Mouse (Mus musculus) hindbrain, embryonic 11.5 days (tissue): ENCODE data around the gene Top2b. TPM values are rescaled to one million over a fixed set of nuclear protein-coding genes. Genes with fewer than 3 reads are reported as not detected.

ENCODE experiments used
- ATAC-seq: fragments of 200-750 bp; cut with Nextera tagmentation; 2 replicates; pipeline ENCODE4 v1.8.0; 2017; ENCODE audit warnings: mild to moderate bottlenecking, moderate TSS enrichment, moderate library complexity; ENCODE audit not compliant: low FRiP score
- DNase-seq: peaks from one replicate; pipeline ENCODE4 v3.0.0-alpha.2; 2015; ENCODE audit warnings: low spot score
- H3K27ac ChIP-seq: fragments of 300-500 bp; sonication (generic); 2 replicates; pipeline ENCODE4 v1.5.1; 2014; ENCODE audit warnings: mild to moderate bottlenecking, low read depth, low read length
- H3K27me3 ChIP-seq: fragments of 300-500 bp; sonication (generic); 2 replicates; pipeline ENCODE4 v1.6.1; 2014; ENCODE audit warnings: mild to moderate bottlenecking, low read length, moderate library complexity, mixed read lengths; ENCODE audit not compliant: control insufficient read depth, insufficient read depth
- H3K36me3 ChIP-seq: fragments of 300-500 bp; sonication (generic); 2 replicates; pipeline ENCODE4 v1.6.1; 2014; ENCODE audit warnings: mild to moderate bottlenecking, low read length, moderate library complexity, mixed read lengths; ENCODE audit not compliant: control insufficient read depth, insufficient read depth
- H3K4me1 ChIP-seq: fragments of 300-500 bp; sonication (generic); replicated peaks from 2 replicates; pipeline ENCODE4 v1.6.1; 2014; ENCODE audit warnings: low read length, mixed read lengths; ENCODE audit not compliant: control insufficient read depth, insufficient read depth
- H3K4me2 ChIP-seq: fragments of 300-500 bp; sonication (generic); replicated peaks from 2 replicates; pipeline ENCODE4 v1.6.1; 2014; ENCODE audit warnings: mild to moderate bottlenecking, low read depth, low read length
- H3K4me3 ChIP-seq: fragments of 300-500 bp; sonication (generic); 2 replicates; pipeline ENCODE4 v1.5.1; 2014; ENCODE audit warnings: low read depth, low read length
- H3K9ac ChIP-seq: fragments of 300-500 bp; sonication (generic); 2 replicates; pipeline ENCODE4 v1.6.1; 2014; ENCODE audit warnings: low read depth, low read length
- H3K9me3 ChIP-seq: fragments of 300-500 bp; sonication (generic); 2 replicates; pipeline ENCODE4 v1.6.1; 2016; ENCODE audit warnings: low read length; ENCODE audit not compliant: control insufficient read depth
- WGBS: fragments of 180-500 bp; shearing (Covaris S2); extraction: QIAGEN DNeasy Blood & Tissue Kit; methylation state at CpG from one replicate; pipeline ENCODE4 v1.1.7; 2014; 5-methylcytosine and 5-hydroxymethylcytosine counted together
- polyA plus RNA-seq: library from polyadenylated mRNA; unstranded; fragments of >200 nt; fragmentation: Nextera tagmentation; extraction: Ambion mirVana; gene quantifications from 2 replicates; pipeline ENCODE4 v1.2.1, GENCODE M21; 2014

Gene Top2b
- polyA plus RNA-seq, 1 experiment from 2014 or later = 137 TPM

- WGBS = 68% methylated on average over 3 of the region's 3 CpGs
- Histone ChIP-seq H3K4me3 (no peak overlapping the region), H3K36me3 (no peaks in the 10 kb centered on the region), H3K9ac (no peak overlapping the region), H3K9me3 (no peaks in the 10 kb centered on the region), H3K4me2 (no peak overlapping the region), H3K27me3 (no peaks in the 10 kb centered on the region), H3K4me1 (no peaks in the 10 kb centered on the region), H3K27ac (no peak overlapping the region)
- ATAC-seq (no peak), DNase-seq (no peak)
Measured at GRCm38 (mm10) chr14:16335835-16336417, 29.1 kb upstream of the Top2b start.

DNA sequence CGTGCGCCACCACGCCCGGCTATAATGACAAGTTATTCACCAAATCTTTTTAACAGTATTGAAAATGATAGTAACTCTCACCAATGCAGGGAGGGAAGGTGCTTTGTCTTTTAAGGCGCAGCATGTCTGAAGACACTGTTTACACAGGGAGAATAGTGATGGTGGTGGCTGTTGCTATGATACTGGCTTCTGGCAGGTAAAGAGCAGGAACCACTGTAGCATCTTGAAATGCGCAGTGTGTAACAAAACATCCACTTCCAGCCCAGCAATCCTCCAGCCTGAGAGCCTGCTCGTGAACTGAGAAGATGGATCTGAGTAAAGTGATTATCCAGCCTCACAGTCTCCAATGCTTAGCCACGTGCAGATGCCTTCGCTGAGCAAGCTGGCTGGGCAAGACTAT is 17.5 kb upstream of the Top2b start:
- no peaks in the 10 kb centered on the region for H3K27me3 ChIP-seq
- no peaks in the 10 kb centered on the region for H3K36me3 ChIP-seq
- H3K4me3 ChIP-seq = no peak overlapping the region
- H3K4me2 ChIP-seq = no peak overlapping the region
- WGBS = 78% methylated on average over 9 of the region's 9 CpGs
- ATAC-seq = no peak
- H3K27ac ChIP-seq = no peak overlapping the region
- no peaks in the 10 kb centered on the region for H3K4me1 ChIP-seq
- H3K9me3 ChIP-seq = no peaks in the 10 kb centered on the region
- no peak for DNase-seq
- H3K9ac ChIP-seq = no peak overlapping the region

DNA sequence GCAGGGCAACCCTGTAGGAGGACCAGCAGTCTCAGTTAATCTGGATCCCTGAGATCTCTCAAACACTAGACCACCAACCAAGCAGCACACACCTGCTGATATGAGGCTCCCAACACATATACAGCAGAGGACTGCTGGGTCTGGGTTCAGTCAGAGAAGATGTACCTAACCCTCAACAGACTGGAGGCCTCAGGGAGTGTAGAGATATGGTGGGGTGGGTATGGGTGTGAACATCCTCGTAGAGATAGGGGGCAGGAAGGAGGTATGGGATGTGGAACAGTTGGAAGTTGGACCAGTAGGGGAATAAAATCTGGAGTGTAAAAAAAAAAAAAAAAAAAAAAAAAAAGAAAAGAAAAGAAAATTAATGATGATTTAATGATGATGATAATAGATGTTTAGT is 5.3 kb upstream of the Top2b start:
- Histone ChIP-seq H3K9ac (no peak overlapping the region), H3K4me1 (no peaks in the 10 kb centered on the region), H3K27me3 (no peaks in the 10 kb centered on the region), H3K36me3 (no peaks in the 10 kb centered on the region), H3K4me3 (no peak overlapping the region), H3K4me2 (no peak overlapping the region), H3K27ac (no peak overlapping the region), H3K9me3 (no peaks in the 10 kb centered on the region)
- ATAC-seq (no peak), DNase-seq (no peak)
- WGBS = 67% methylated on average over 1 of the region's 1 CpGs

GRCm38 (mm10) chr14:16364161-16364831 is 683 bp upstream of the Top2b start:
- Histone ChIP-seq H3K9me3 (no peaks in the 10 kb centered on the region), H3K27me3 (no peaks in the 10 kb centered on the region), H3K4me1 (0 out of 2 replicates have a peak, but pooled peaks cover 3% of the 10 kb centered on the region), H3K27ac (peak overlapping the region; percentile 98), H3K36me3 (no peaks in the 10 kb centered on the region), H3K9ac (peak overlapping the region; percentile 98), H3K4me3 (peak overlapping the region; percentile 94), H3K4me2 (peak overlapping the region; percentile 74)
- under 1% methylated on average over 21 of the region's 32 CpGs for WGBS
- DNase-seq (peak; percentile 72), ATAC-seq (peak; percentile 81)

- H3K4me3 ChIP-seq = peak overlapping the region; percentile 94
- peak; percentile 72 for ATAC-seq
Measured at GRCm38 (mm10) chr14:16365362-16366173, 589 bp downstream of the Top2b start.

DNA sequence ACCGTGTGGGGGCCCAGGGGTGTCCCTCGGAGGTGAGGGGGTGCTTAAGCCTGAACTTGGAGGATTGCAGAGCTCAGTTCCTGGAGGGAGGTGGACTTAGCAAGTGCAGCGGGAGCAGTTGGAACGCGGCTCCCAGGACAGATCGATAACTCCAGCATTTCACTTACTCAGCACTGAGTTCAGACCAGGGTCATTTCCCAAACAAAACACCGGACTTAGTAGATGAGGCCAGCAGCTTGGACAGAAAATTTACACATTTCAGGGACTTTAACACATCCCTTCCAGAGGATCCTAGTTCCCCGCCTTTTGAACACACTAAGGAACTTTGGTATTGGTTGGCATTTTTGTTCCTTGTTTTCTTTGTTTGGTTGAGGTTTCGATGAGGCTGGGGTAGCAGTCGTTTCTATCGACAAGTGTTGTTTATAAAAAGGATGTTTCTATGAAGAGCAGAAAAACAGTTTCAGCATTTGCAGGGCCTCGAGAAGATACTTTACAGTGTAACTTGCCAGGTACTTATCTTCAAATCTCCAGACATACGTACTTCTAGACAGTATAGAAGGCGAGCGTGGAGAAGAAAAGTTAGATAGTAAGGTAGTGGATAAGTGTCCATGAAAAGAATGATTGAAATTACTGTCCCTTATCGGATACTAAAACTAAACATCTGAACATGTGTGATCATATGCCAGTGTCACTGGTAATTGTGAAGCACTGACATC is 1.4 kb downstream of the Top2b start:
- H3K27me3 ChIP-seq = no peaks in the 10 kb centered on the region
- ATAC-seq (peak; percentile 7), DNase-seq (no peak)
- peak overlapping the region; percentile 98 for H3K9ac ChIP-seq
- peak overlapping the region; percentile 94 for H3K4me3 ChIP-seq
- H3K27ac ChIP-seq = peak overlapping the region; percentile 98
- H3K9me3 ChIP-seq = no peaks in the 10 kb centered on the region
- WGBS = 20% methylated on average over 16 of the region's 16 CpGs
- 0 out of 2 replicates have a peak, but pooled peaks cover 3% of the 10 kb centered on the region for H3K4me1 ChIP-seq
- H3K36me3 ChIP-seq = no peaks in the 10 kb centered on the region
- peak overlapping the region; percentile 63 for H3K4me2 ChIP-seq

More at GRCm38 (mm10) chr14:16365362-16366173, 589 bp downstream of the Top2b start:
- Histone ChIP-seq H3K9me3 (no peaks in the 10 kb centered on the region), H3K9ac (peak overlapping the region; percentile 98), H3K36me3 (no peaks in the 10 kb centered on the region), H3K4me1 (0 out of 2 replicates have a peak, but pooled peaks cover 3% of the 10 kb centered on the region), H3K27ac (peak overlapping the region; percentile 98), H3K4me2 (peak overlapping the region; percentile 63), H3K27me3 (no peaks in the 10 kb centered on the region)
- WGBS = under 1% methylated on average over 73 of the region's 87 CpGs
- peak; percentile 77 for DNase-seq

DNA sequence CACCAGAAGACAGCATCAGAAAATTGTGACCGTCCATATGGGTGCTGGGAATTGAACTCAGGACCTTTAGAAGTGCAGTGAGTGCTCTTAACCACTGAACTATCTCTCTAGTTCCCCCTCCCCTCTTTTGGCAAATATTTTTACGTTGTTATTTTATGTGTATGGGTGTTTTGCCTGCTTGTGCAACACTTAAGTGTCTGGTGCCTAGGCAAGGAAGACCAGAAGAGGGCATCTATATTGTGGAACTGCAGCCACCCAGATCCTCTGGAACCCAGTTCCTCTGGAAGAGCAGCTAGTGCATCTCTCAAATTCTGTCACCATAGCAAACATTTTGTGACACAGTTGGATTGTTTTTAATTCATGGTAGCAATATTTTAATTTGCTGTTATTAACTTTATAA is 2.0 kb downstream of the Top2b start:
- ATAC-seq (no peak), DNase-seq (no peak)
- no peaks in the 10 kb centered on the region for H3K36me3 ChIP-seq
- H3K4me2 ChIP-seq = peak overlapping the region; percentile 63
- H3K4me1 ChIP-seq = 0 out of 2 replicates have a peak, but pooled peaks cover 3% of the 10 kb centered on the region
- H3K4me3 ChIP-seq = peak overlapping the region; percentile 94
- no peak overlapping the region for H3K27ac ChIP-seq
- no peak overlapping the region for H3K9ac ChIP-seq
- 54% methylated on average over 2 of the region's 2 CpGs for WGBS
- H3K9me3 ChIP-seq = no peaks in the 10 kb centered on the region
- H3K27me3 ChIP-seq = no peaks in the 10 kb centered on the region

- Histone ChIP-seq H3K27me3 (no peaks in the 10 kb centered on the region), H3K4me3 (no peak overlapping the region), H3K4me1 (no peaks in the 10 kb centered on the region), H3K9me3 (no peaks in the 10 kb centered on the region), H3K9ac (no peak overlapping the region), H3K4me2 (no peak overlapping the region), H3K36me3 (no peaks in the 10 kb centered on the region), H3K27ac (no peak overlapping the region)
- no peak for DNase-seq
- no peak for ATAC-seq
Measured at GRCm38 (mm10) chr14:16372761-16373160, 7.8 kb downstream of the Top2b start.
